Mouse (Mus musculus) limb, embryonic 13.5 days (tissue): ENCODE results near the gene Bicc1. TPM values are rescaled to one million over a fixed set of nuclear protein-coding genes. Genes with fewer than 3 reads are reported as not detected.

Source experiments
- ATAC-seq: fragments of 200-750 bp; cut with Nextera tagmentation; 2 replicates; pipeline ENCODE4 v1.8.0; 2017; ENCODE audit warnings: low read depth, moderate number of reproducible peaks, moderate TSS enrichment; ENCODE audit not compliant: low FRiP score
- H3K27ac ChIP-seq: fragments of 300-500 bp; sonication (generic); 2 replicates; pipeline ENCODE4 v1.5.1; 2015; ENCODE audit warnings: inconsistent platforms, mild to moderate bottlenecking, moderate library complexity
- H3K27me3 ChIP-seq: fragments of 300-500 bp; sonication (generic); 2 replicates; pipeline ENCODE4 v1.6.1; 2015; ENCODE audit warnings: mild to moderate bottlenecking, inconsistent platforms
- H3K36me3 ChIP-seq: fragments of 300-500 bp; sonication (generic); 2 replicates; pipeline ENCODE4 v1.6.1; 2015; ENCODE audit warnings: inconsistent platforms, mild to moderate bottlenecking, moderate library complexity
- H3K4me1 ChIP-seq: fragments of 300-500 bp; sonication (generic); 2 replicates; pipeline ENCODE4 v1.6.1; 2015; ENCODE audit warnings: inconsistent platforms
- H3K4me2 ChIP-seq: fragments of 300-500 bp; sonication (generic); replicated peaks from 2 replicates; pipeline ENCODE4 v1.6.1; 2015; ENCODE audit warnings: inconsistent platforms, mild to moderate bottlenecking, moderate library complexity
- H3K4me3 ChIP-seq: fragments of 300-500 bp; sonication (generic); 2 replicates; pipeline ENCODE4 v1.5.1; 2015; ENCODE audit warnings: moderate library complexity, mild to moderate bottlenecking, inconsistent platforms
- H3K9ac ChIP-seq: fragments of 300-500 bp; sonication (generic); 2 replicates; pipeline ENCODE4 v1.6.1; 2015; ENCODE audit warnings: mild to moderate bottlenecking, inconsistent platforms
- H3K9me3 ChIP-seq: fragments of 300-500 bp; sonication (generic); 2 replicates; pipeline ENCODE4 v1.6.1; 2016; ENCODE audit warnings: inconsistent platforms
- WGBS: fragments of 180-500 bp; shearing (Covaris S2); methylation state at CpG from one replicate; pipeline ENCODE4 v1.1.7; 2015; 5-methylcytosine and 5-hydroxymethylcytosine counted together
- polyA plus RNA-seq: library from polyadenylated mRNA; unstranded; fragments of >200 nt; fragmentation: Nextera tagmentation; extraction: Ambion mirVana; gene quantifications from 2 replicates; pipeline ENCODE4 v1.2.1, GENCODE M21; 2015

Bicc1 gene
- polyA plus RNA-seq, 1 experiment from 2014 or later, result 33.3 TPM

- no peaks in the 10 kb centered on the region for H3K9me3 ChIP-seq
- no peaks in the 10 kb centered on the region for H3K27me3 ChIP-seq
- H3K9ac ChIP-seq, result no peak overlapping the region
- H3K27ac ChIP-seq, result no peak overlapping the region
- no peak overlapping the region for H3K4me3 ChIP-seq
- 72% methylated on average over 13 of the region's 13 CpGs for WGBS
- no peaks in the 10 kb centered on the region for H3K4me1 ChIP-seq
- no peak overlapping the region for H3K4me2 ChIP-seq
- peaks cover 20% of the 10 kb centered on the region for H3K36me3 ChIP-seq
- no peak for ATAC-seq
Measured at GRCm38 (mm10) chr10:70919031-70919663, 240.4 kb downstream of the Bicc1 start.

- peaks cover under 1% of the 10 kb centered on the region for H3K36me3 ChIP-seq
- no peak overlapping the region for H3K9ac ChIP-seq
- no peaks in the 10 kb centered on the region for H3K27me3 ChIP-seq
- no peak overlapping the region for H3K4me3 ChIP-seq
- H3K27ac ChIP-seq, result no peak overlapping the region
- H3K9me3 ChIP-seq, result peaks cover 3% of the 10 kb centered on the region; the same call in 1 of the 2 replicates
- no peak for ATAC-seq
- H3K4me1 ChIP-seq, result no peaks in the 10 kb centered on the region
- WGBS, result 86% methylated on average over 6 of the region's 6 CpGs
- no peak overlapping the region for H3K4me2 ChIP-seq
Measured at GRCm38 (mm10) chr10:70916697-70917096, 242.8 kb downstream of the Bicc1 start.

GRCm38 (mm10) chr10:70915096-70915495, 244.4 kb downstream of the Bicc1 start:
- Histone ChIP-seq H3K27me3 (no peaks in the 10 kb centered on the region), H3K9ac (no peak overlapping the region), H3K4me2 (no peak overlapping the region), H3K4me1 (no peaks in the 10 kb centered on the region), H3K9me3 (peaks cover 3% of the 10 kb centered on the region; the same call in 1 of the 2 replicates), H3K4me3 (no peak overlapping the region), H3K36me3 (no peaks in the 10 kb centered on the region), H3K27ac (no peak overlapping the region)
- WGBS, result 91% methylated on average over 6 of the region's 6 CpGs
- ATAC-seq, result no peak

DNA sequence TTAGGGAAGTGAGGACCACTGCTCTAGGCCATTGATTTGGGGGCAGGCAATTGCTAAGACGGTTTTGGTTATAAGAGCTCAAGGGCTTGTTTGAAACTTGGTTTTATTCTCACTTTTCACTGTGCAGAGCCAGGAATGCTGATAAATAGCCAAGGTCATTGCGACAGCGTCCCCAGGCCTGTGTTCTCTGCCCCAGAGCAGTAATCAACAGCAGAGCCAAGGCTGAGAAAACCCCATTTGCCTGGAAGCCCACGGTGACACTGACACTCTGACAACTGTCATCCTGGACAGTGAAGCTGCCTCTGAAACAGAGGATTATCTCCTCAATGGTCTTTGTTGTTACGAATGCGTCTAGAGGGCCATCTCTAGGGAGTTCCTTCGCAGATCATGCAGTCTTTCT, 255.6 kb downstream of the Bicc1 start:
- H3K27me3 ChIP-seq, result no peaks in the 10 kb centered on the region
- WGBS, result 76% methylated on average over 7 of the region's 7 CpGs
- no peak overlapping the region for H3K9ac ChIP-seq
- no peak for ATAC-seq
- no peak overlapping the region for H3K4me2 ChIP-seq
- no peak overlapping the region for H3K27ac ChIP-seq
- no peaks in the 10 kb centered on the region for H3K4me1 ChIP-seq
- H3K36me3 ChIP-seq, result no peaks in the 10 kb centered on the region
- H3K9me3 ChIP-seq, result no peaks in the 10 kb centered on the region
- H3K4me3 ChIP-seq, result no peak overlapping the region

DNA sequence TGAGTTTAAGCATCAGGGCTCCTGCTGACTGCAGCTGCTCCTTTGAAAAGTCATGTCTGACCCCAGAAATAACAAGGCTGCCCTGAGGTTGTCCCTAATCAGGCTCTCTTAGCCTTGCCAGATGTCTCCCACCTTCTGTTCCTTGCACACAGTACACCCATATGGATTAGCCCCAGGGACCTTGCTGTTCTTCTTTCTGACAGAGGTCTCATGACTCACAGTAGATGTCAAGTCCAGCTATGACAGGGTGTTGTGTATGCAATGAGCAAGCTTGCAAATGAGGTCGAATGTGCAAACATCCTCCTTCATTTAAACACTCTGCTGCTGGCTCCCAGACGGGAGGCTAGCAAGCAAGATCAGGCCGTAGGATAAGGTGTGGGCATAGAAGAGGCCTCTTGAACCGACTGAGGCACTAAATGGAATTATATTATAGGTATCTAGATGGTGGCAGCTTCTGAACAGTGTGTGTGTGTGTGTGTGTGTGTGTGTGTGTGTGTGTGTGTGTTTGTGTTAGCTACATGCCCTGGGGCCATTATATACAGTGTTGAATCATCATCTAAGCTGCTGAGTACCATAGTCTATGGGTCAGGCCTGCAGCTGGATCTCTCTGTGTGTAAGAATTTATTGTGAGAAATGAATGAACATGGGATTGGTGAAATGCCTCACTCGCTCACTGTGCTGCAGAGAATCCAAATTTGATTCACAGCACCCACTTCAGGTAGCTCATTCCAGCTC, 256.6 kb downstream of the Bicc1 start:
- no peaks in the 10 kb centered on the region for H3K9me3 ChIP-seq
- H3K4me3 ChIP-seq, result no peak overlapping the region
- H3K4me2 ChIP-seq, result no peak overlapping the region
- no peaks in the 10 kb centered on the region for H3K4me1 ChIP-seq
- no peak for ATAC-seq
- no peaks in the 10 kb centered on the region for H3K36me3 ChIP-seq
- no peaks in the 10 kb centered on the region for H3K27me3 ChIP-seq
- no peak overlapping the region for H3K9ac ChIP-seq
- 68% methylated on average over 5 of the region's 5 CpGs for WGBS
- no peak overlapping the region for H3K27ac ChIP-seq

DNA sequence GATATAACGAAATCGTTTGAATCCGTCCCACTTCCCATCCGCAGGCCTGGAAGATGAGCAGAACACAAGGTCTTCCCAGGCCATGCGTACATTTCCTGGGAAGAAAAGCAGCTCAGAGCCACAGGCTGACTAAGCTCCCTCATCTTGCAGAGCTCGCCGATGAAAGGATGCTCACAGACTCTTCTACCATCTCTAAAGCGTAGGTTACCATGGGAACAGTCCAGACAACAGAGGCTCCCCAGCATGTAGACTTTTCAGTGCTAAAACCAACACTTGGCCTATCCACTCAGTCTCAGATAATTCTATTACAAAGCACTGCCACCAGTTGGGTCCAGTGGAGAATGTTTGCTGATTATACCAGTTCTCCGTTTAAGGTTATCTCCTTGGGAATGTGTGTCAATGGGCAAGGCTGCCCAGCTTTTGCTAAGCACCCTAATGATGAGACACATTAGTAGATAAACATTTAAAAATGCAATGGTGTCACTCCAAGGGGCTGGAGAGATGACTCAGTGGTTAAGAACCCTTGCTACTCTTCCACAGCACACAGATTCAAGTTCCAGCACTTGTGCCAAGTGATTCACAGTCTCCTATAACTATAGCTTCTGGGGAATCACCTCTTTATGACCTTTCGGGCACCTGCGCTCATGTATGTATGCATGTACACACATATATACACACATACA, 258.2 kb downstream of the Bicc1 start:
- H3K4me1 ChIP-seq, result no peaks in the 10 kb centered on the region
- H3K4me3 ChIP-seq, result no peak overlapping the region
- WGBS, result 93% methylated on average over 11 of the region's 11 CpGs
- no peak overlapping the region for H3K4me2 ChIP-seq
- no peak for ATAC-seq
- no peak overlapping the region for H3K9ac ChIP-seq
- no peaks in the 10 kb centered on the region for H3K9me3 ChIP-seq
- H3K36me3 ChIP-seq, result no peaks in the 10 kb centered on the region
- no peak overlapping the region for H3K27ac ChIP-seq
- H3K27me3 ChIP-seq, result no peaks in the 10 kb centered on the region

- H3K9me3 ChIP-seq, result no peaks in the 10 kb centered on the region
- H3K4me1 ChIP-seq, result no peaks in the 10 kb centered on the region
- WGBS, result 87% methylated on average over 8 of the region's 8 CpGs
- no peaks in the 10 kb centered on the region for H3K36me3 ChIP-seq
- no peak overlapping the region for H3K4me2 ChIP-seq
- H3K27ac ChIP-seq, result no peak overlapping the region
- no peaks in the 10 kb centered on the region for H3K27me3 ChIP-seq
- no peak overlapping the region for H3K4me3 ChIP-seq
- no peak overlapping the region for H3K9ac ChIP-seq
- no peak for ATAC-seq
Measured at GRCm38 (mm10) chr10:70895891-70896290, 263.6 kb downstream of the Bicc1 start.

- no peak overlapping the region for H3K27ac ChIP-seq
Measured at GRCm38 (mm10) chr10:70878046-70878445, 281.5 kb downstream of the Bicc1 start.

GRCm38 (mm10) chr10:70877631-70878030, 281.9 kb downstream of the Bicc1 start:
- no peak overlapping the region for H3K9ac ChIP-seq
- no peaks in the 10 kb centered on the region; the same call in 1 of the 2 replicates for H3K4me1 ChIP-seq
- no peak overlapping the region for H3K27ac ChIP-seq
- no peak for ATAC-seq
- H3K9me3 ChIP-seq, result no peaks in the 10 kb centered on the region
- 63% methylated on average over 8 of the region's 8 CpGs for WGBS
- no peak overlapping the region for H3K4me2 ChIP-seq
- H3K4me3 ChIP-seq, result no peak overlapping the region
- no peaks in the 10 kb centered on the region for H3K36me3 ChIP-seq
- H3K27me3 ChIP-seq, result no peaks in the 10 kb centered on the region

More at GRCm38 (mm10) chr10:70878046-70878445, 281.5 kb downstream of the Bicc1 start:
- Histone ChIP-seq H3K27me3 (no peaks in the 10 kb centered on the region), H3K36me3 (no peaks in the 10 kb centered on the region), H3K4me2 (no peak overlapping the region), H3K9me3 (no peaks in the 10 kb centered on the region), H3K4me3 (no peak overlapping the region), H3K4me1 (no peaks in the 10 kb centered on the region; the same call in 1 of the 2 replicates), H3K9ac (no peak overlapping the region)
- no peak for ATAC-seq
- 58% methylated on average over 1 of the region's 1 CpGs for WGBS

GRCm38 (mm10) chr10:70876522-70876921, 283.0 kb downstream of the Bicc1 start:
- Histone ChIP-seq H3K9ac (no peak overlapping the region), H3K4me2 (no peak overlapping the region), H3K4me1 (no peaks in the 10 kb centered on the region; the same call in 1 of the 2 replicates), H3K36me3 (no peaks in the 10 kb centered on the region), H3K4me3 (no peak overlapping the region), H3K27me3 (no peaks in the 10 kb centered on the region), H3K9me3 (no peaks in the 10 kb centered on the region), H3K27ac (no peak overlapping the region)
- 89% methylated on average over 9 of the region's 9 CpGs for WGBS
- ATAC-seq, result no peak

DNA sequence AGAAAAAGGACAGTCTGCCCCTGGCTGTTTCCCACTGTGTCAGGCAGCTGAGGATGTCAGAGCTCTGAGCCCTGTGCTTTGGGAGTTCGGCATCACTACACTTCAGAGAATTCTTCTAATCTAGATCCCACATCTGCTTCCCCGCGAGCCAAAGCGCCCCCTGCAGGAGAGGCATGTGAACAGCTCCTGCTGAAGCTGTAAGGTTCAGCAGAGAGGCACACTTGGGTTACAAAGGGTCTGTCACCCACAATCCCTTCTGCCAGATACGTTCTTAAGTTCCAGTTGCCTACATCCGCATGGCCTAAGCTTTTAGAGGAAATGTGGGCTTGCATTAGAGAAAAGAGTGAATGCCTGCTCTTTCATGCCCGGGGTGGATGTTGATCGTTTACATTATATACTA, 283.4 kb downstream of the Bicc1 start:
- no peak overlapping the region for H3K9ac ChIP-seq
- 73% methylated on average over 8 of the region's 8 CpGs for WGBS
- no peak overlapping the region for H3K27ac ChIP-seq

DNA sequence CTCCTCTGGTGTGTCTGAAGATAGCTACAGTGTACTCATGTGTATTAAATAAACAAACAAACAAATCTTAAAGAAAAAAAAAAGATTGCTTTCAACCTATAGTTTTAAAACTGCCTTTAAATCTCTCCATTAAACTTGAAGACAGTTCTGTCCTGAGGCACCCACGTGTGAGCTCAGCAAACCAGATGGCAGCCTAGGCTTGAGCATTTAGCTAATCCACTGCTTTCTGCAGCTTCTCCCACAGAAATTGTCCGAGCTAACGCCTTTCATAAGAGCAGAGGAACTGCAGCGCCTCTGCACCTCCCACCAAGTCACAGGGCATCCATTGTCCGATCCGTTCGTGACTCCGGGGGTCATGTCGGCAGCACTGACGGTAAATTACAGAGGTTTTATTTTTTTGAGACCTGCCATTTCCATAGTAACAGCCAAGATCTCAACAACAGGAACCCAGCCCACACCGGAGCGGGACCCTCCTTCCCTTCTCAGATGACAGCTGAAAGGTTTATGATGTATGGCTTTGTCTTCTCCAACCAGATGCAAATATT, 284.4 kb downstream of the Bicc1 start:
- no peak overlapping the region for H3K9ac ChIP-seq
- WGBS, result 46% methylated on average over 12 of the region's 12 CpGs
- no peaks in the 10 kb centered on the region; the same call in 1 of the 2 replicates for H3K4me1 ChIP-seq
- H3K4me3 ChIP-seq, result no peak overlapping the region
- H3K27me3 ChIP-seq, result no peaks in the 10 kb centered on the region
- no peak overlapping the region for H3K27ac ChIP-seq
- no peak for ATAC-seq
- no peaks in the 10 kb centered on the region for H3K36me3 ChIP-seq
- H3K9me3 ChIP-seq, result no peaks in the 10 kb centered on the region
- no peak overlapping the region for H3K4me2 ChIP-seq

More for the DNA sequence above, 283.4 kb downstream of the Bicc1 start:
- Histone ChIP-seq H3K9me3 (no peaks in the 10 kb centered on the region), H3K4me1 (no peaks in the 10 kb centered on the region; the same call in 1 of the 2 replicates), H3K4me2 (no peak overlapping the region), H3K27me3 (no peaks in the 10 kb centered on the region), H3K4me3 (no peak overlapping the region), H3K36me3 (no peaks in the 10 kb centered on the region)
- ATAC-seq, result no peak
